Mouse (Mus musculus) heart, embryonic 12.5 days (tissue): ENCODE measurements around the gene Itgb1. TPM values are rescaled to one million over a fixed set of nuclear protein-coding genes. Genes with fewer than 3 reads are reported as not detected.

Source experiments
- ATAC-seq: fragments of 200-750 bp; cut with Nextera tagmentation; 2 replicates; pipeline ENCODE4 v1.8.0; 2017; ENCODE audit warnings: moderate TSS enrichment, moderate library complexity; ENCODE audit not compliant: insufficient number of reproducible peaks, low FRiP score
- H3K27ac ChIP-seq: fragments of 300-500 bp; sonication (generic); 2 replicates; pipeline ENCODE4 v1.5.1; 2016; ENCODE audit warnings: mild to moderate bottlenecking, moderate library complexity; ENCODE audit not compliant: poor library complexity, severe bottlenecking
- H3K27me3 ChIP-seq: fragments of 300-500 bp; sonication (generic); replicated peaks from 2 replicates; pipeline ENCODE4 v1.6.1; 2016; ENCODE audit warnings: mild to moderate bottlenecking, moderate library complexity
- H3K36me3 ChIP-seq: fragments of 300-500 bp; sonication (generic); 2 replicates; pipeline ENCODE4 v1.6.1; 2016; ENCODE audit warnings: mild to moderate bottlenecking, moderate library complexity
- H3K4me1 ChIP-seq: fragments of 300-500 bp; sonication (generic); replicated peaks from 2 replicates; pipeline ENCODE4 v1.6.1; 2016; ENCODE audit warnings: mild to moderate bottlenecking
- H3K4me2 ChIP-seq: fragments of 300-500 bp; sonication (generic); 2 replicates; pipeline ENCODE4 v1.6.1; 2016; ENCODE audit warnings: mild to moderate bottlenecking, moderate library complexity
- H3K4me3 ChIP-seq: fragments of 300-500 bp; sonication (generic); 2 replicates; pipeline ENCODE4 v1.5.1; 2016; ENCODE audit warnings: mild to moderate bottlenecking
- H3K9ac ChIP-seq: fragments of 300-500 bp; sonication (generic); 2 replicates; pipeline ENCODE4 v1.6.1; 2016; ENCODE audit warnings: mild to moderate bottlenecking, moderate library complexity
- H3K9me3 ChIP-seq: fragments of 300-500 bp; sonication (generic); replicated peaks from 2 replicates; pipeline ENCODE4 v1.6.1; 2016; ENCODE audit warnings: mild to moderate bottlenecking, moderate library complexity
- WGBS: fragments of 180-500 bp; shearing (Covaris S2); methylation state at CpG from one replicate; pipeline ENCODE4 v1.1.7; 2016; 5-methylcytosine and 5-hydroxymethylcytosine counted together
- polyA plus RNA-seq: library from polyadenylated mRNA; unstranded; fragments of >200 nt; fragmentation: Nextera tagmentation; extraction: Ambion mirVana; gene quantifications from 2 replicates; pipeline ENCODE4 v1.2.1, GENCODE M21; 2016

The Itgb1 gene
- 474 and 476 TPM in 2 replicates for polyA plus RNA-seq

GRCm38 (mm10) chr8:128685507-128686428, at the start of gene Itgb1:
Itgb1 (plus strand) TSS chr8:128685654.
- Histone ChIP-seq H3K4me3 (peak within 1 kb of the TSS; percentile 72), H3K27me3 (no peaks in the 10 kb centered on the region), H3K4me2 (peak within 1 kb of the TSS; percentile 72), H3K36me3 (no peaks in the 10 kb centered on the region), H3K27ac (peak within 1 kb of the TSS; percentile 99), H3K9ac (peak within 1 kb of the TSS; percentile 98), H3K9me3 (no peaks in the 10 kb centered on the region), H3K4me1 (peaks cover 19% of the 10 kb centered on the region)
- peak; percentile 95 for ATAC-seq
- under 1% methylated on average over 106 of the region's 113 CpGs for WGBS

- Histone ChIP-seq H3K9me3 (no peaks in the 10 kb centered on the region), H3K4me1 (no peaks in the 10 kb centered on the region), H3K27ac (no peak overlapping the region), H3K9ac (no peak overlapping the region), H3K4me3 (no peak overlapping the region), H3K36me3 (no peaks in the 10 kb centered on the region), H3K4me2 (no peak overlapping the region), H3K27me3 (no peaks in the 10 kb centered on the region)
- no peak for ATAC-seq
- WGBS: 37% methylated on average over 1 of the region's 1 CpGs
These were observed 42.4 kb upstream of the Itgb1 start for GRCm38 (mm10) chr8:128643104-128643503.

- Histone ChIP-seq H3K4me1 (peaks cover 4% of the 10 kb centered on the region), H3K36me3 (no peaks in the 10 kb centered on the region), H3K4me3 (no peak overlapping the region), H3K9ac (no peak overlapping the region), H3K27ac (no peak overlapping the region), H3K4me2 (no peak overlapping the region), H3K27me3 (no peaks in the 10 kb centered on the region), H3K9me3 (no peaks in the 10 kb centered on the region)
- ATAC-seq: no peak
These were observed 40.0 kb upstream of the Itgb1 start for GRCm38 (mm10) chr8:128645452-128645851.

- Histone ChIP-seq H3K9ac (no peak overlapping the region), H3K9me3 (no peaks in the 10 kb centered on the region), H3K4me2 (no peak overlapping the region), H3K27me3 (no peaks in the 10 kb centered on the region), H3K36me3 (no peaks in the 10 kb centered on the region), H3K4me1 (peaks cover 7% of the 10 kb centered on the region), H3K4me3 (no peak overlapping the region), H3K27ac (no peak overlapping the region)
- ATAC-seq: no peak
- WGBS: 72% methylated on average over 5 of the region's 5 CpGs
These were observed 39.0 kb upstream of the Itgb1 start for GRCm38 (mm10) chr8:128646456-128646855.

- H3K27me3 ChIP-seq: no peaks in the 10 kb centered on the region
- no peak overlapping the region for H3K4me2 ChIP-seq
- no peaks in the 10 kb centered on the region for H3K36me3 ChIP-seq
- H3K27ac ChIP-seq: no peak overlapping the region
- ATAC-seq: no peak
- H3K9me3 ChIP-seq: no peaks in the 10 kb centered on the region
- H3K9ac ChIP-seq: no peak overlapping the region
- H3K4me1 ChIP-seq: peaks cover 7% of the 10 kb centered on the region
- H3K4me3 ChIP-seq: no peak overlapping the region
These were observed 37.4 kb upstream of the Itgb1 start for GRCm38 (mm10) chr8:128648071-128648470.

- Histone ChIP-seq H3K4me1 (peaks cover 21% of the 10 kb centered on the region), H3K9me3 (no peaks in the 10 kb centered on the region), H3K27ac (no peak overlapping the region), H3K4me3 (no peak overlapping the region), H3K27me3 (no peaks in the 10 kb centered on the region), H3K9ac (no peak overlapping the region), H3K36me3 (no peaks in the 10 kb centered on the region), H3K4me2 (no peak overlapping the region)
- 69% methylated on average over 2 of the region's 2 CpGs for WGBS
- ATAC-seq: no peak
These were observed 35.1 kb upstream of the Itgb1 start for GRCm38 (mm10) chr8:128650331-128650855.

- Histone ChIP-seq H3K36me3 (no peaks in the 10 kb centered on the region), H3K4me1 (peaks cover 24% of the 10 kb centered on the region), H3K27me3 (no peaks in the 10 kb centered on the region), H3K9me3 (no peaks in the 10 kb centered on the region), H3K4me3 (no peak overlapping the region), H3K9ac (no peak overlapping the region), H3K27ac (no peak overlapping the region), H3K4me2 (no peak overlapping the region)
- ATAC-seq: no peak
- WGBS: 48% methylated on average over 6 of the region's 6 CpGs
These were observed 32.9 kb upstream of the Itgb1 start for GRCm38 (mm10) chr8:128652399-128653109.

- Histone ChIP-seq H3K27ac (peak overlapping the region; percentile 96), H3K9me3 (no peaks in the 10 kb centered on the region; the same call in 1 of the 2 replicates), H3K36me3 (no peaks in the 10 kb centered on the region), H3K9ac (0 out of 2 replicates have a peak overlapping the region, but pooled peaks have one; percentile 13), H3K27me3 (no peaks in the 10 kb centered on the region), H3K4me3 (peak overlapping the region; percentile 26; the same call in 1 of the 2 replicates), H3K4me2 (peak overlapping the region; percentile 59), H3K4me1 (peaks cover 24% of the 10 kb centered on the region)
- ATAC-seq: no peak
- WGBS: 35% methylated on average over 5 of the region's 5 CpGs
These were observed 31.7 kb upstream of the Itgb1 start for GRCm38 (mm10) chr8:128653642-128654364.

GRCm38 (mm10) chr8:128654365-128655099, 30.9 kb upstream of the Itgb1 start:
- WGBS: 3% methylated on average over 16 of the region's 16 CpGs
- Histone ChIP-seq H3K4me3 (peak overlapping the region; percentile 26), H3K27me3 (no peaks in the 10 kb centered on the region), H3K9ac (peak overlapping the region; percentile 65), H3K27ac (peak overlapping the region; percentile 96), H3K4me1 (peaks cover 24% of the 10 kb centered on the region), H3K4me2 (peak overlapping the region; percentile 59), H3K36me3 (no peaks in the 10 kb centered on the region), H3K9me3 (no peaks in the 10 kb centered on the region; the same call in 1 of the 2 replicates)
- peak; percentile 88 for ATAC-seq

- no peak for ATAC-seq
- Histone ChIP-seq H3K36me3 (no peaks in the 10 kb centered on the region), H3K9me3 (no peaks in the 10 kb centered on the region; the same call in 1 of the 2 replicates), H3K4me1 (no peaks in the 10 kb centered on the region), H3K27me3 (no peaks in the 10 kb centered on the region), H3K4me2 (no peak overlapping the region), H3K27ac (no peak overlapping the region), H3K9ac (no peak overlapping the region), H3K4me3 (no peak overlapping the region)
- WGBS: 68% methylated on average over 3 of the region's 3 CpGs
These were observed 23.3 kb upstream of the Itgb1 start for GRCm38 (mm10) chr8:128662144-128662543.
